Mouse (Mus musculus): ENCODE measurements at regions not wholly inside any gene's neighbourhood (a gene's known extent, or its start where the extent isn't known, plus 50 kb on each side); places are given as distances from the start of the nearest gene placed in this dataset.
"Not testable (repeated sequence)": the region's sequence is repeated elsewhere in the genome, so short reads cannot be mapped to it uniquely, and the experiment has no call there.

GRCm38 (mm10) chr12:56058876-56059275 is 222.8 kb downstream of the Brms1l start:
- no peak for DNase-seq (ENCODE audit: low read depth)

GRCm38 (mm10) chr12:56058463-56058862 is 222.3 kb downstream of the Brms1l start:
- peak; percentile 31 for DNase-seq (ENCODE audit: low read depth)

- DNase-seq (ENCODE audit: low read depth) = no peak
These were observed 219.3 kb downstream of the Brms1l start for GRCm38 (mm10) chr12:56055382-56055781.

GRCm38 (mm10) chr12:56046050-56046449 is 209.9 kb downstream of the Brms1l start:
- DNase-seq (ENCODE audit: low read depth) = no peak

GRCm38 (mm10) chr12:56020954-56021514 is 184.9 kb downstream of the Brms1l start:
- no peak for DNase-seq (ENCODE audit: low read depth)

- DNase-seq (ENCODE audit: low read depth) = no peak
These were observed 184.4 kb downstream of the Brms1l start for GRCm38 (mm10) chr12:56020547-56020946.

GRCm38 (mm10) chr12:56009976-56010375 is 173.9 kb downstream of the Brms1l start:
- DNase-seq (ENCODE audit: low read depth) = no peak

- DNase-seq (ENCODE audit: low read depth) = no peak
These were observed 169.7 kb downstream of the Brms1l start for GRCm38 (mm10) chr12:56005846-56006245.

GRCm38 (mm10) chr12:56005321-56005720 is 169.2 kb downstream of the Brms1l start:
- DNase-seq (ENCODE audit: low read depth) = no peak

GRCm38 (mm10) chr12:56004479-56004878 is 168.4 kb downstream of the Brms1l start:
- DNase-seq (ENCODE audit: low read depth) = no peak

GRCm38 (mm10) chr12:56003561-56003960 is 167.4 kb downstream of the Brms1l start:
- DNase-seq (ENCODE audit: low read depth) = no peak

GRCm38 (mm10) chr12:55996585-55997377 is 160.7 kb downstream of the Brms1l start:
- DNase-seq (ENCODE audit: low read depth) = no peak

- no peak for DNase-seq (ENCODE audit: low read depth)
These were observed 147.6 kb downstream of the Brms1l start for GRCm38 (mm10) chr12:55983565-55984351.

- no peak for DNase-seq (ENCODE audit: low read depth)
These were observed 147.0 kb downstream of the Brms1l start for GRCm38 (mm10) chr12:55983128-55983527.

GRCm38 (mm10) chr12:55974262-55974661 is 138.1 kb downstream of the Brms1l start:
- DNase-seq (ENCODE audit: low read depth) = no peak

- not testable (repeated sequence) for DNase-seq (ENCODE audit: low read depth)
These were observed 123.2 kb downstream of the Brms1l start for GRCm38 (mm10) chr12:55959319-55959718.

GRCm38 (mm10) chr12:55940566-55940965 is 104.4 kb downstream of the Brms1l start:
- DNase-seq (ENCODE audit: low read depth) = no peak

GRCm38 (mm10) chr12:55939281-55940142 is 103.4 kb downstream of the Brms1l start:
- no peak for DNase-seq (ENCODE audit: low read depth)

GRCm38 (mm10) chr12:55934172-55934571 is 98.0 kb downstream of the Brms1l start:
- DNase-seq (ENCODE audit: low read depth) = no peak

GRCm38 (mm10) chr12:55933417-55933816 is 97.3 kb downstream of the Brms1l start:
- no peak for DNase-seq (ENCODE audit: low read depth)

- DNase-seq (ENCODE audit: low read depth) = no peak
These were observed 94.3 kb downstream of the Brms1l start for GRCm38 (mm10) chr12:55930468-55930867.

- no peak for DNase-seq (ENCODE audit: low read depth)
These were observed 90.8 kb downstream of the Brms1l start for GRCm38 (mm10) chr12:55926974-55927321.
